Mouse (Mus musculus) layer of hippocampus, postnatal 25 days (tissue): ENCODE results near the gene Akna. TPM values are rescaled to one million over a fixed set of nuclear protein-coding genes. Genes with fewer than 3 reads are reported as not detected.

Experiments used
- DNase-seq, 2 experiments: peaks; one replicate each; pipeline ENCODE4 v3.0.0; 2022; ENCODE audit warnings: mixed read lengths in 2 of 2, low spot score in 1 of 2; ENCODE audit errors: extremely low spot score in 1 of 2
- total RNA-seq, 2 experiments: library from RNA; stranded (reverse); gene quantifications; 2 replicates each; pipeline ENCODE4 v1.2.3; 2021

The Akna gene
- total RNA-seq, 2 experiments from 2014 or later: 2.6 to 4.4 TPM

DNA sequence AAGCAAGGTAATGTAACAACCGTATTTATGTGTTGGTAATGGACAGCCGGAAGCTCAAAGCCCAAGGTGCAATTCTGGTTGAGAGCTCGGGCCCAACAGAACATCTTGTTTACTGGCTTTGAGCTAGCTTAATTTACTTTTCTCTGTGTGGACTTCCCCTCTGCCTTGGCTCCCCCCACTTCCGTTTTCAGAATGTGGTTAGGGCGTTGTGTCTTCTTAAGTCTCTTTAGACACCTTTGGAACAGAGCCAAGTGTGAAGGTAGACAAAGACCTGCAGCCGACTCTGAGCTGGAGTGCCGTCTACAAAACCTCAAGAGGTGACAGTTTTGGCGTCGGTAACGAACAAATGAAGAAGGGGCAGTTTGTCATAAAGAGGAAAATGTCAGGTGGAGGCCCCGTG is 17.4 kb downstream of the Akna start:
- DNase-seq: no peak

DNA sequence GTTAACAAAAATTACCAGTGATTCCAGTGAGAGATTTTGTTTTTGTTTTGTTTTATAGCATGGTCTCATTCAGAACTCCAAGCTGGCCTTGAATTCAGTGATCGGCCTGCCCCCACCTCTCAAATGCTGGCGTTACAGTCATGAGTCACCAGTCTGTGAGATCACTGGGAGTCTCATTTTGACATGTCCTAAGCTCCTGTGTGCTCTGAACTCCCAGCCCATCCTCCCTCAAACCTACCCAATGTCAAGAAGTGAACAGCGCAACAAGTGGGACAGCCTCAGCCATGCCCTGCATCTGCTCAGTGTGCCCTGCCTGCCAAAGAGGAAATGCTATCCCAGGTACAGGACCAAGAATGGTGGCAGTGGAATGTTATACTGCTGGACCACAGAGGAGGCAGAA is 17.9 kb downstream of the Akna start:
- DNase-seq: no peak

DNA sequence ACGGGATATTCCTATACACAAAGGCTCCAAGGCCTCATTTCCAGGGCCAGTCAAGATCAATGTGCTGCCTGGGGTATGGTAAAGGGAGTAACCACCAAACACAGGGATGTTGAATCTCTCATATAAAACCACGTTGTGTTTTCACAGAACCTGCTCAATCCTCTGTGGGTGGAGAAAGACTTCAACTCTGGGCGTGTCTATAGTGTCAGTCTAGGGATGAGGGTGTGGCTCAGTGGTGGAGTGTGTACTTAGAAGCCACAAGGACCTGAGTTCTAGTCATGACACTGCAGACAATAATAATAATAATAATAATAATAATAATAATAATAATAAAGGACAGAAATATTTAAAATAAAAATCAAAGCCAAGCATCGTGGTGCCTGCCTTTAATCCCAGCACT is 18.9 kb downstream of the Akna start:
- DNase-seq: no peak

DNA sequence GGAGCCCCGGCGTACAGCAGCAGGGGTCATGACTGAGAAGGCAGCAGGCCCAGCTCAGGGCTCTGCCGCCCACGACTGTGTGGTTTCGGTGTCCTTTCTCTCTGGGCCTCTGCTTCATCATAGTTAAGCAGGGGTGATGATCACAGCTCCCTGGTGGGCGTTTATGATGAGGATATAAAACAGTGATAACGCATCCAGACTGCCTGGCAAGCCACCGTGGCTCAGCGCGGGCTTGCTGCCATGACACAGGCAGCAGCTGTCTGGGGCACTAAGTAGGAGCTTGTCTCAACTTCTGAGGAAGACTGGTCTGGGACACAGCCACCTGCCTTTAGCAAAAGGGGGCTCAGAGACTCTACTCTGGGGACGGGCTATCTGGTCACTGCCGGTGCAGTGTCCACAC is 19.7 kb downstream of the Akna start:
- no peak for DNase-seq

DNA sequence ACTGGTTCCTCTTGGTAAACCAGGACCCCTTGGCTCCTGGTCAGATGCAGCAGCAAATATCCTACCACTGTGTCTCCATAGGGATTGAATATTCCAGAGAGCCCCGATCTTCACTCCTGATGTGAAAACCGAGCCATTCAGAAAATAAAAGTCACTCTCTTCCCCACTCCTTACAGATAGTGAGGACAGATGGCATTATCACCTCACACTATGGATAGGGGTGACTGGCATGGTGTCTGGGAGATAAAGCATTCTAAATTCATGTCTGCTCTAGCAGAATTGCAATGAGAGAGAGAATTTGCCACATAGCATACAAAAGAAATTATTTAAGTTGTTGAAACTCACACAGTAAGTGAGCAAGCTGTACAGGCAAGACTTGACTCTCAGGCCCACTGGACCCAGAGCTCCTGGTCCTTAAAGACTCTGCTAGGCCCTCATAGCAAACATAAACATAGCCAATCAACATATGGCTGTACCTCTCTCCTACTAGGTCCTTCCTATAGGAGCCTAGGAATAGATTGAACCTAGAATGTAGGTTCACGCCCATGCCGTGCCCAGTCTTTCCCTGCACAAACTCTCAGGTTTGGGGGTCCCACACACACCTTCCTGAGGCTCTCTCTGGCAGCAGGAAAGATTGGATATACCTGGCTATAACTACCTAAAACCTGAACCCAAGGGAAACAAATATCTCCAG is 20.3 kb downstream of the Akna start:
- DNase-seq: no peak

DNA sequence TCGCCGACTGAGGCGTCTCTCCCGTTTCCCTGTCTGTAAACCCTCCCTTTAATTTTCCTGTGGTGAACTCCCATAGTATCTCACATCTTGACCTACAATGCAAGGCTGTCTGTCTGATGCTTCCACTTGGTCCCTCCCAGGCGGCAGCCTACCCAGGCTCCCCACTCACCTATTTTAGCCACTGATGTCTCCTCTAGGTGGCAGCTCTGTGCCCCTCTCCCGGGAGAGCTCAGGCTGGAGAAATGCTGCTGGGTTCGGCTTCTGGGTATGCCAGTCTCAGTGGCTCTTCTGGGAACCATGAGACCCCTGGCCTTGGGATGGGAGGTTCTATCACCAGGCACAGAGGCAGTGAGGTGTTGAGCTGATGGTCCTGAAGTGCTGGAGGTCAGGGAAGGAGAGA is 25.7 kb downstream of the Akna start:
- no peak for DNase-seq

DNA sequence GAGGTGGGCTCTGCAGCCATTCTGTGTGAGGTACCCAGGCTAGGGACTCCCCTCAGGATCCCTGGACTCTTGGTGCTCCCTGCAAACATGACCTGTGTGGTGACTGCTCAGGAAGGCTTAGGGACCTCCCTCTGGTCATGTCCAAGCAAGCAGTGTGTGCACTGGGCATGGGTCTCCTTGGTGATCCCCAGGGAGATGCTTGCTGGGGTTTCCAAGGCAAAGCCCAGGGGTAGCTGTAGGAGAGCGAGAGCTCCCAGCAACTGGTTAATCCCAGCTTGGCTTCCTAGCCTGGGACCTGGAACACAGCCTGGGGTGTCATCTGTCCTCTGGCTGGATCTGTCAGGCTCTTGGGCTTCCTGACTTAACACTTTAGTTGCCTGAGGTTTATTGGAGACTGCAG is 27.8 kb downstream of the Akna start:
- no peak for DNase-seq

DNA sequence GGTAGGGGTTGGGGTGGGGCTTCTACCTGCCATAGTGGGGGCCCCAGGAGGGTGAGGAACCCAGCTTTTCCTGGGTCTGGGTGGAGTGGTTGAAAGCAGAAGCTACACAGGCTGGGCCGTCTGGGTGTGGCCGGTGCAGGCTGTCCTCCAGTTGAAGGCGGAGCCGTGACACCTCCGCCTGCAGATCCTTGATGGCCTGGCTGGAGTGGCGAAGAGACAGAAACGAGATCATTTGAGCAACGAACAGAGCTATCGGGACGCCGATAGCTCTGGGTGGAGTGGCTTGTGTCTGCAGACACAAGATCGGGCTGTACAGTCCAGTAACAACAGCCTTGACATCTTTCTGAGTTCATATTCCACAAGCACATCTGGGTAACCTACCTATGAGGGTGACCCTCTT is 28.8 kb downstream of the Akna start:
- no peak for DNase-seq

DNA sequence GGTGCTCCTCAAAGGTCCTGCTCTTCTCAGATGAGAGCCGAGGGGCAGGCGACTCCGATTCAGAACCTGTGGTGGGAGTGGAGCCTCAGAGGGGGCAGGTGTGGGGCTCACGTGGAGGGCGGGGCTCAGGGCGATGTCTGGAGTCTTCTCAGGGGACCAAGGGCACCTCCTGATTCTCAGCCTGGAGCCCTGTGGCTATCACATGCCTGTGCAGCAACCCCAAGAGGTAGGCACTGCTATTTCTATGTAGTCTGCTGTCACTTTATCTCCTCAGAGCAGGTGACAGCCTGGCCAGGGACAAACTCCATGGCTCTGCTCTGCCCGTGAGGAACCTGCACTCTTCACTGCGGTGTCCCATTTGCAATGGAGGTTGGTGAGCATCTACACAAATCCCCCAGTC is 29.8 kb downstream of the Akna start:
- no peak for DNase-seq

DNA sequence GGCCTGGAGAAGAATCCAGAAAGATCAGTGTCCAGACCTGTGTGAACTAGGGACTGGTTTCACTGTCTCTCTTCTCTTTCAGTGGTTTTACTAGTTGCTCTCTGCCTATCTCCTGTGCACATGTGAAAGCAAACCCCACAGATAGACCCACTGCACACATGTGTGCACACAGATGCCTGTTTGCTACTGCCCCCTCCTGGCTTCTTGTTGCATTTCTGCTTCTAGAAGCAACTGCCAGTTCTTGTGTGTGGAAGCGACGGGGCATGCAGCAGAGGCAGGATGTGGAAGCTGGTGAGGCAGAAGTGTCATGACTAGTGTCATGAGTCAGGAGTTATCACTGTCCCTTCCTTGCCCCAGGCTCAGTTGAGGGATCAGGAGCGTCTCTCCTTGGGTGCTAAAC is 31.3 kb downstream of the Akna start:
- DNase-seq: peak in 1 of 2 experiments; percentile 37

DNA sequence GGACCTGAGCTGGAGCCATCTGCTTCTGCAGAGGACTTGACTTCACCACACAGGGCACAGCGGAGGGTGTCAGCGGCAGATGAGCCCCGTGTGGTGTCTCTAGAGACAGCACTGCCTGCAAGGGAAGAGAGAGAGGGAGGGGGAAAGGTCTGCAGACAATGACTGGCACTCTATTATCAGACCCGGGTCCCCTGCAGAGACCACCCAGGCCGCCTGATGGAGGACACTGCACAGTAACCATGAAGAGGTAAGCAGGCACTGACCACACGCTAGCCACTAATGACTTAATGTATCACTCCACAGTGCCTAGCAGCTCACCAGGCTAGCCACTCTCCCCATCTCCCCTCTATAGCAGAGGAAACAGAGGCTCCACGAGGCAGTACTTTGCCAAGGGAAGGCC is 32.3 kb downstream of the Akna start:
- no peak for DNase-seq

DNA sequence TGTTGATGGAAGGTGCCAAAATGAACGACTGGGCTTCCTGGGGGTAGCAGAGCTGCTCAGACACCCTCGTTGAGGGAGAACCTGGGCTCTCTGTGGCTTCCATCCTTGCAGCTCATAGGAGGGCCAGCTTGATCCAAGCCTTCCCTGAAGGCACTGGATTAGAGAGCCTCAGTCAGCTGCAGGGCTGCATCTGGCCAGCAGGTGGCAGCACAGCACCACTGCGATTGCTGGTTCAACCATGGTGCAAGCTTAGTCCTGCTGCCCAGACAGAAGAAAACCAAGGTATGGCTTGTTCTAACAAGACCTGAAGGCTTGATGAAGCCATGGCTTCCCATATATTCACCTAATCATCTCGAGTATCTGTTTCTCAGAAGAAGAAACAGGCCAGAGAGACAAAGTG is 34.6 kb downstream of the Akna start:
- peak; percentile 88 to 98 for DNase-seq

DNA sequence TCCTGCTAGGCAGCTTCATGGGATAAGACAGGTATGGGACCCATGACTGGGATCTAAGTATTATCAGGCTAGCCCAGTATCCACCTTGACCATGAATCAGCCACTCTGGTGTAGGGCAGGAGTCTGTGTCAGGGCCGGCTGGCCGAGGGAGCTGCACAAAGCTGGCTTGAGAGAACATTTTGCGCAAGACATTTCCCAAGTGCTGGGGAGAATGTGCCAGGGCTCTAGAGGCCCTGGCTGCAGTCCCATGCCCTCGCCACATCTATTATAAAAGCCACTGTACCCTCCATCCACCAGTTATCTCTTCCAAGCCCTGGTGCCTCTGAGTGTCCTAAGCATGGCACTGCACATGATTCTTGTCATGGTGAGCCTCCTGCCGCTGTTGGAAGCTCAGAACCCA is 41.0 kb downstream of the Akna start, which contains the start of gene Orm2:
TSS of gene Orm2 (plus strand) at position 300 of the 400 bp plus-strand sequence.
- DNase-seq: no peak

DNA sequence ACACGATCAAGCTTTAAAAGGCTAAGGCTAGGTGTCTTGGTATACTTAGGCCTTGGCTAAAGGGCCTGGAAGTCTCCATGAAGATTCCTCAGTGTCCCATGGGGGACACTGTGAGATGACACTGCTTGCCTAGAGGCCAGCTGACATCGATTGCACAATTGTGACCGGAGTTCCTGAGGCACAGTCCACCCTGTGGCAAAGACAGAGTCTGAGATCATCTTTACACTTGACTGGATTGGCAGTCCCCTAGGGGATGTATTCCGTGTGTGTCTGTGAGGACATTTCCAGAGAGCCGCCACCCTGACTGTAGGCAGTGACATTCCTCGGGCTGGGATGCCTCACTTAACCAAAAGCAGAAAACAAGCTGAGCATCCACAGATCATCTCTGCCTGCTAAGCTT is 43.3 kb downstream of the Akna start:
- DNase-seq: no peak

DNA sequence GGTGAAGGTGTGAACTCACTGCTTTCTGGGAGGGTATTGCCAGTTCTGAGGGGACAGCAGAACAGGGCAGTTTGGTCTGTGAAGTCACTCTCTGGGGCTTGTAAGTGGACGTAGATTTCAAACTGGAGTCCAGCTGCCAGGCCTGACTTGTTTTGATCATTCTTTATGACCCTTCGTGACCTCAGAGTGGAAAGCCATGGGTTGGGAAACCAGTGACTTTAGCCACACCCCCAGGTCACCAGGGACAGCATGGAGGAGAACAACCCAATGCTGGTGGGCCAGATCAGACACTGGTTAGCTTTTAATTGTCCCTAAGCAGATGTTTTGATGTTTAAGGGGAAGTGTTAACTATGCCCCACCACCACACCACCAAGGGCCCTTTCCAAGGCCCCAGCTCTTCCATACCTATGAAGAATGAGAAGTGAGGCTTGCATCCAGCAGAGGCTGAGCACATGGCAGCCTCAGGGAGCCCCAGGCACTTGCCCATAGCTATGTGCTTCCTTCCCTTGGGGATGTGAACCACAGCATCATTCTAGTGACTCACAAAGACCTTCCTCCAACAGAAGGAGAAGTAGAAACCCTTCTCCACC is 46.1 kb downstream of the Akna start:
- DNase-seq: no peak

DNA sequence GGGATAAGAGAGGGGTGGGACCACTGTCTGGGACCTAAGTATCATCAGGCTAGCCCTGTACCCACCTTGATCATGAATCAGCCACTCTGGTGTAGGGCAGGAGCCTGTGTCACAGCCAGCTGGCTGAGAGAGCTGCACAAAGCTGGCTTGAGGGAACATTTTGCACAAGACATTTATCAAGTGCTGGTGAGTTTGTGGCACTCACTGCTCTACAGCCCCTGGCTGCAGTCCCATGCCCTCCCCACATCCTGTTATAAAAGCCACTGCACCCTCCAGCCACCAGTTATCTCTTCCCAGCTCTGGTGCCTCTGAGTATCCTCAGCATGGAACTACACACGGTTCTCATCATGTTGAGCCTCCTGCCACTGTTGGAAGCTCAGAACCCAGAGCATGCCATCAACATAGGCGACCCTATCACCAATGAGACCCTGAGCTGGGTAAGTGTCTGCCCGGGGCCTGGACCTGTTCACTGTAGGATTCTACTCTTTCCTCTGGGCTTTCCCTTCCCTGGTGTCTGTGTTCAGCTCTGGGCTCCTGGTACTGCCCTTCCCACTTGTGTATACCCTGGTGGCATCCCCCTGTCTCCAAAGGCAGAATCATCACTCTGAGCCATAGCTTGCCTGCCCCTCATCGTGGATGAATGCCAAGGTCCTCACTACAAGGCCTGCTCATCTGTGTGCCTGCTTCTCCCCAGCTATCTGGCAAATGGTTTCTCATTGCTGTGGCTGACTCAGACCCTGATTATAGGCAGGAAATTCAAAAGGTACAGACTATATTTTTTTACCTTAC is 47.1 kb downstream of the Akna start, which contains the start of gene Orm3:
TSS of gene Orm3 (plus strand) at position 286 of the 789 bp plus-strand sequence.
- no peak for DNase-seq

DNA sequence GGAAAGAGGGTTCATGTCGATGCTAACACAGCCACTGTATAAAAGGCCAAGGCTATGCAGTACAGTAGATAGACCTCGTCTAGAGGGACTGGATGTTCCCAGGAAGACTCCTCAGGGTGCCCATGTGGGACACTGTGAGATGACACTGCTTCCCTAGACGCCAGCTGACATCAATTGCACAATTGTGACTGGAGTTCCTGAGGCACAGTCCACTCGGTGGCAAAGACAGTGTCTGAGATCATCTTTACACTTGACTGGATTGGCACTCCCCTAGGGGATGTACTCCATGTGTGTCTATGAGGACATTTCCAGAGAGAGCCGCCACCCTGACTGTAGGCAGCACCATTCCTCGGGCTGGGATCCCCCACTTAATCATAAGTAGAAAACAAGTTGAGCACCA is 54.6 kb downstream of the Akna start:
- no peak for DNase-seq

DNA sequence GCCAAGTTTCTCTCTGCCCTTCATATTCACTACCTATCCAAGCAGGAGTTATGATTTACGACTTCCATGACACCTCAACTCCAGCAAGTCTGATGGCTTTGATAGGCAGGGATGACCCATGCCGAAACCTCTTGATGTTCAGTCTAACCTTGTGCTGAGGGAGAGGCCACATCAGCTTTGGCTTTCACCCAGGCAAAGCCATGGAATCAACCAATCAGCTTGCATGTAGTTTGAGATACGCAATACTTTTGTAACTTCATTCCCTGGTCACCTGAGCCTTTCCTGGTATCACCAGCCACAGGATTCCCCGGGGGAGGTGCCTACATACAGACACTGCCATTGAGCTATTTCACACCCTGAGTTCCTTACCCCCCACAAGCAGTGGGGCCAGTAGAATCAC is 56.5 kb downstream of the Akna start:
- DNase-seq: no peak

DNA sequence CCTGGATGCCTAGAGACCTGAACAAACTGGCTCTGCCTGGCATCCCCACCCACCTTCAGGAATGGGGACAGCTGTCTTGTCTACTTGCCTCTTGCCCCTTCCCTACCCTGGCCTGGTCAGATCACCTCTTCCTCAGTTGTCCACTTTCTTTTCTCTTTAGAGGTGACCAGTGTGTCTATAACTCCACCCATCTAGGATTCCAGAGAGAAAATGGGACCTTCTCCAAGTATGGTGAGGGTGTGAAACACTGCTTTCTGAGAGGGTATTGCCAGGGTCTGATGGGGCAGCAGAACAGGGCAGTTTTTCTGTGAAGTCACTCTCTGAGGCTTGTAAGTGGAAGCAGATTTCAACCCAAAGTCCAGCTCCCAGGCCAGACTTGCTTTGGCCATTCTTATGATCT is 57.9 kb downstream of the Akna start:
- no peak for DNase-seq

DNA sequence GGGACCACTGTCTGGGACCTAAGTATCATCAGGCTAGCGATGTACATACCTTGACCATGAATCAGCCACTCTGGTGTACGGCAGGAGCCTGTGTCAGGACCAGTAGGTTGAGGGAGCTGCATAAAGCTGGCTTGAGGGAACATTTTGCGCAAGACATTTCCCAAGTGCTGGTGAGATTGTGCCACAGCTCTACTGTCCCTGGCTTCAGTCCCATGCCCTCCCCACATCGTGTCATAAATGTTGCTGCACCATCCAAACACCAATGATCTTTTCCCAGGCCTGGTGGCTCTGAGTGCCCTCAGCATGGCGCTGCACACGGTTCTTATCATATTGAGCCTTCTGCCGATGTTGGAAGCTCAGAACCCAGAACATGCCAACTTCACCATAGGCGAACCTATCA is 58.9 kb downstream of the Akna start, which contains the start of gene Orm1:
TSS of gene Orm1 (plus strand) at position 266 of the 400 bp plus-strand sequence.
- no peak for DNase-seq

DNA sequence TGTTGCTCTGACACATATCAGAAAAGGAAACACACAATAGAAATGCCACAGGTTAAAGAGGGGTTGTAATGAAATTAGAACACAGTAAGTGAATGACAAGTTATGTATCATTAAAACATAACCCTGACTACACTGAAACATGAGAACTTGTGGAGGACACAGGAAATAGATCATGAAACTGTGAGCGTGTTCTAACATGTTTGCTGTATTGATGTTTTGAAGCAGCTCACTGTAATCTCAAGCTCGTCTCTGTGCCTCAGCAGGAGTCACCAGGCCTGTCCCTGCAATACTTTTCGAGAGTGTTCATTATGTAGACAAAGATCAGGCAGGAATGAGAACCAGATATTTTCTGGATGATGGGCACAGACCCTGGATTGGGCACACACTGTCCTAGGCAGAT is 59.5 kb downstream of the Akna start:
- DNase-seq: no peak

DNA sequence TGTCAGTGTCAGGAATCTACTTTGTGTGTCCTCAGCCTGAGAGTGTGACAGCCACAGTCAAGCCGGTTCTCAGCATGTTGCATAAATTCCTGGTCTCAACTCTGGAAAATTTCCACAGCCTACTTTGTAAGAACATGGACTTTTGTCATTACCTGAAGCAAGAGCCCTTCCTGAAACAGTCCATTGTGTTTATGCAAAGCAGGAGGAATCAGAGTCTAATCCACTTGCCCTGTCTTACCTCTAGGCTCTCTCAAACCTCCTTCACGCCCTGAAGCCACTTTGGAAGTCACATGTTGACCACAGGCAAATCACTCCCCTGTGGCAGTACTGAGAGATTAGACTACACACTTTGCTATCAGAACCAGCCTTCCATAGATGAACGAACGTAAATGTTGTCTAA is 60.7 kb downstream of the Akna start:
- no peak for DNase-seq
